ENCODE assay signal across 15 mouse cellular contexts in genomic region chr15:25726814-25727213, GRCm38 (mm10).
DNase-seq lines count a peak whose midpoint lies in the region; ATAC-seq and TF ChIP-seq lines count a peak whose summit lies in the region.
"Had no signal": no experiment of that assay in that cellular context is flagged by ENCODE, and none has a peak within 500 bp of the region (broad histone marks: within the 10 kb centered on the region; RNA-seq: fewer than 3 reads in every experiment).

No protein-coding gene starts in this region.

- H3K4me2 ChIP-seq in liver, postnatal 0 days (ENCODE audit: low read depth, low read length), result no peak overlapping the region
- no peak overlapping the region for H3K4me2 ChIP-seq in liver, embryonic 11.5 days
- H3K4me2 ChIP-seq in heart, embryonic 13.5 days, result peak overlapping the region; percentile 33; the same call in 1 of the 2 replicates
- no peak overlapping the region for H3K4me2 ChIP-seq in kidney, embryonic 15.5 days
- H3K4me2 ChIP-seq: midbrain, embryonic 15.5 days; neural tube, embryonic 15.5 days had no signal

- ATAC-seq in liver, postnatal 0 days, result peak; percentile 66; the same call in 1 of the 2 replicates
- no peak for ATAC-seq in liver, embryonic 11.5 days (replicated peaks; ENCODE audit: low FRiP score)
- ATAC-seq in heart, embryonic 13.5 days (ENCODE audit: extremely low read depth, insufficient number of reproducible peaks, low FRiP score, low TSS enrichment), result no peak
- ATAC-seq in megakaryocyte progenitor cell, adult 5-6 weeks (replicated peaks; ENCODE audit: poor library complexity), result peak; percentile 83
- no peak for ATAC-seq in kidney, embryonic 15.5 days (replicated peaks; ENCODE audit: low FRiP score)
- ATAC-seq: activated CD4-positive, CD25-positive, alpha-beta regulatory T cell, adult 4 months; midbrain, embryonic 15.5 days had no signal

- no peak for DNase-seq in liver, postnatal 0 days
- DNase-seq in liver, embryonic 11.5 days (ENCODE audit: low spot score), result no peak
- peak; percentile 79 for DNase-seq in adrenal gland, adult 8-10 months
- no peak for DNase-seq in thymus, postnatal 14 days
- DNase-seq in thymus, postnatal 10 days (ENCODE audit: low spot score in 2 of 2), result no peak
- DNase-seq: cerebellum, postnatal 36 days; kidney, postnatal 10 days; liver; lung, postnatal 10 days had no signal

- H3K27ac ChIP-seq in liver, postnatal 0 days (ENCODE audit: low read depth), result no peak overlapping the region
- no peak overlapping the region for H3K27ac ChIP-seq in liver, embryonic 11.5 days (ENCODE audit: low read depth, low read length)
- H3K27ac ChIP-seq in heart, embryonic 13.5 days (replicated peaks), result no peak overlapping the region
- no peak overlapping the region for H3K27ac ChIP-seq in kidney, embryonic 15.5 days
- H3K27ac ChIP-seq: midbrain, embryonic 15.5 days; neural tube, embryonic 15.5 days had no signal

- H3K9me3 ChIP-seq in liver, postnatal 0 days (ENCODE audit: low read length), result no peaks in the 10 kb centered on the region
- H3K9me3 ChIP-seq in liver, embryonic 11.5 days (ENCODE audit: control insufficient read depth, low read length), result no peaks in the 10 kb centered on the region
- no peaks in the 10 kb centered on the region for H3K9me3 ChIP-seq in heart, embryonic 13.5 days
- no peaks in the 10 kb centered on the region for H3K9me3 ChIP-seq in kidney, embryonic 15.5 days (replicated peaks)
- H3K9me3 ChIP-seq: midbrain, embryonic 15.5 days; neural tube, embryonic 15.5 days had no signal

- H3K4me1 ChIP-seq in liver, postnatal 0 days (ENCODE audit: insufficient read depth), result no peaks in the 10 kb centered on the region
- no peaks in the 10 kb centered on the region for H3K4me1 ChIP-seq in liver, embryonic 11.5 days (replicated peaks; ENCODE audit: control insufficient read depth, insufficient read depth, low read length)
- H3K4me1 ChIP-seq in heart, embryonic 13.5 days, result peaks cover 9% of the 10 kb centered on the region
- peaks cover 4% of the 10 kb centered on the region; the same call in 1 of the 2 replicates for H3K4me1 ChIP-seq in kidney, embryonic 15.5 days
- H3K4me1 ChIP-seq: midbrain, embryonic 15.5 days had no signal

- no peak overlapping the region for H3K4me3 ChIP-seq in liver, postnatal 0 days (ENCODE audit: low read depth, low read length)
- no peak overlapping the region for H3K4me3 ChIP-seq in liver, embryonic 11.5 days (ENCODE audit: low read depth, low read length)
- no peak overlapping the region for H3K4me3 ChIP-seq in heart, embryonic 13.5 days
- H3K4me3 ChIP-seq in kidney, embryonic 15.5 days (replicated peaks), result no peak overlapping the region
- H3K4me3 ChIP-seq: midbrain, embryonic 15.5 days; neural tube, embryonic 15.5 days had no signal

- H3K36me3 ChIP-seq in liver, postnatal 0 days (replicated peaks; ENCODE audit: insufficient read depth, low read length), result peaks cover 7% of the 10 kb centered on the region; the same call in 1 of the 2 replicates
- H3K36me3 ChIP-seq in liver, embryonic 11.5 days (ENCODE audit: control insufficient read depth, insufficient read depth, low read length), result 0 out of 2 replicates have a peak, but pooled peaks cover 3% of the 10 kb centered on the region
- H3K36me3 ChIP-seq in heart, embryonic 13.5 days, result 0 out of 2 replicates have a peak, but pooled peaks cover 3% of the 10 kb centered on the region
- H3K36me3 ChIP-seq in kidney, embryonic 15.5 days, result peaks cover 79% of the 10 kb centered on the region
- H3K36me3 ChIP-seq: midbrain, embryonic 15.5 days; neural tube, embryonic 15.5 days had no signal

- H3K9ac ChIP-seq in liver, postnatal 0 days (replicated peaks), result no peak overlapping the region
- no peak overlapping the region for H3K9ac ChIP-seq in liver, embryonic 11.5 days (ENCODE audit: low read depth, low read length)
- no peak overlapping the region for H3K9ac ChIP-seq in heart, embryonic 13.5 days
- H3K9ac ChIP-seq in kidney, embryonic 15.5 days, result no peak overlapping the region
- H3K9ac ChIP-seq: midbrain, embryonic 15.5 days; neural tube, embryonic 15.5 days had no signal

- TF ChIP-seq CTCF in liver, postnatal 0 days (IDR thresholded peaks at IDR 0.05; ENCODE audit: low read depth), result no peak

- H3K27me3 ChIP-seq in liver, postnatal 0 days (ENCODE audit: insufficient read depth, low read length), result no peaks in the 10 kb centered on the region
- H3K27me3 ChIP-seq in liver, embryonic 11.5 days (replicated peaks; ENCODE audit: control insufficient read depth, insufficient read depth, low read length), result no peaks in the 10 kb centered on the region
- no peaks in the 10 kb centered on the region for H3K27me3 ChIP-seq in heart, embryonic 13.5 days (replicated peaks)
- no peaks in the 10 kb centered on the region for H3K27me3 ChIP-seq in kidney, embryonic 15.5 days
- H3K27me3 ChIP-seq: midbrain, embryonic 15.5 days; neural tube, embryonic 15.5 days had no signal

- peak; percentile 23; the same call in 1 of the 2 replicates for TF ChIP-seq EP300 in liver, postnatal 0 days (IDR thresholded peaks at IDR 0.05; ENCODE audit: low read depth)

- 58% methylated on average over 5 of the region's 5 CpGs for WGBS in liver, postnatal 0 days (ENCODE audit: insufficient replicate concordance)
- 78% methylated on average over 5 of the region's 5 CpGs for WGBS in liver, embryonic 11.5 days
- WGBS in heart, embryonic 13.5 days, result 54% methylated on average over 5 of the region's 5 CpGs
- 89% methylated on average over 5 of the region's 5 CpGs for WGBS in kidney, embryonic 15.5 days

Comparison
In these comparisons a context has a peak if more than half of its experiments do, and no peak if none do; other contexts are left out.
1. ATAC-seq: peak in liver, postnatal 0 days (single experiment) and megakaryocyte progenitor cell, adult 5-6 weeks (single experiment); none in liver, embryonic 11.5 days (single experiment), heart, embryonic 13.5 days (single experiment) and kidney, embryonic 15.5 days (single experiment).